Mouse (Mus musculus): ENCODE results near the gene Rapgef1. TPM values are rescaled to one million over a fixed set of nuclear protein-coding genes. Genes with fewer than 3 reads are reported as not detected.
A peak's percentile ranks its signal among the peaks of the same experiment; 100 is the strongest.

Gene Rapgef1
- total RNA-seq, 2 experiments from 2014 or later, result 83.8 to 88.5 TPM

DNA sequence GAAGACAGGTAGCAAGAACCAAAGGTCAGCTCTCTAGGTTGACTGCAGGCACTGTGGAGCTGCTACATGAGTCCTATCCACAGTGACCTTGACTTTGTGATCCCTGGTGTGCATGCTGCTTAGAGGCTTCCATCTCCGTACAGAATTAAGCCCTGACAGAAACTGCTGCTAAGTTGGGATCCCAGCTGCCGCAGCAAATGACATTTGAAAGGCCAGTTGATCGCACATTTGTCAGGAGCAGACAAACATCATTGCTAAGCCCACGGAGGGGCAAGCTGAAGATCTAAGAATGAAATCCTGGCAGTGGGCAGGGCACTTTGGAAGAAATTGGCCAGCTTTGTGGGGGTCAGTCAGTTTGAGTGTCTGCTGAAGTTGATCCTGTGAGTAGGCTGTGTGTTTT, 51.9 kb downstream of the Rapgef1 start:
- DNase-seq (ENCODE audit: low spot score in 2 of 2), result no peak

DNA sequence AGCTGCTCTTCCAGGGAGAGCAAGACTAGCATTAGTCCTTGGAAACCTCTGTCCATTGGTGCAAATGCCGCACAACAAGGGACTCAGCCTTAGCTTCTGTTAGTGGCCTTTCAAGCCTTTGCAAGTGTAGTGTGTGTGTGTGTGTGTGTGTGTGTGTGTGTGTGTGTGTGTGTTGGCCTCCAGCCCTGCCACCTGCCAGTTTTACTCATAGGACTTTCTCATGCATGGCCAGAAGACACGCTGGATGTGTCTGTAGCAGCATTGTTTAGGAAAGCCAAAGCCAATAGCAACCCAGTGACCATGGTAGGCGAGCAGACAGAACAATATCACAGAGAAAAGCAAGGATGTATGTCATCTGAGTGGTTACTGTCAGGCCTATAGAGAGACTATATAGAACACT, 52.3 kb downstream of the Rapgef1 start:
- DNase-seq (ENCODE audit: low spot score in 2 of 2), result no peak

DNA sequence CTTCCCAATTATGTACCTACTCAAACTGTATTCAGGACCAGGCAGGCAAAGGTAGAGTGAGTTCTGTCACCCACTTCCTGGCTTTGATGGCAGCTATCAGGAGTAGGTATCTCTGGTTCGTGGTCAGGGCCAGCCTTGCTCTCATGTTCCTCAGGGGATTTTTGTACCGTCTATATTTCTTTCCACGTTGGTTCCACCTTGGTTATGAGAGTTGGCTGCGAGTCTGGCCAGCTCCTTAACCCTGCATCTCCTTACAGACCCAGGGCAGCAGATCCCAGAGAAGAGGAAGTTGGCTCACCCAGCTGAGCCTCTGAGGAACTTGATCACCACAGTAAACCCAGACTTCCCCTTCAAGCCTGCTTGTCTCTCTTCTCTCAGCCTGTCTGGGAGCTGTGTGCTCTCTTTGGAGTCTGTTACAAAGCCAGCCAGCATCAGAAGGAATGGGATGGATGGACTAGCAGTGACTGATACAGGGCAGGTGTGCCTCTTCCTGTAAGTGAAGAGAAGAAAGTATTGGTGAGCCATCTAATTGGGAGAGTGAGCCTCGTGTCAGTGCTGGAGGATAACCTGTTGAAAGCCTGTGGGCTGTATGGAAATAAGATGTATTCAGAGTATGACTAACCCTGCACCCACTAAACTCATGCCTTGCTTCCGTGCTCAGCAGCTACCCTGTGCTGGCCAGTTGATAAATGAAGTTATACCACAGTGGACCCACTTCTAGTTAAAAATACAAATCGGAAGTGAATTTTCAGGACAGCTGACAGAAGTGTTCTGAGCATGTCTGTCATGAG, 53.4 kb downstream of the Rapgef1 start:
- DNase-seq (ENCODE audit: low spot score in 2 of 2), result no peak

DNA sequence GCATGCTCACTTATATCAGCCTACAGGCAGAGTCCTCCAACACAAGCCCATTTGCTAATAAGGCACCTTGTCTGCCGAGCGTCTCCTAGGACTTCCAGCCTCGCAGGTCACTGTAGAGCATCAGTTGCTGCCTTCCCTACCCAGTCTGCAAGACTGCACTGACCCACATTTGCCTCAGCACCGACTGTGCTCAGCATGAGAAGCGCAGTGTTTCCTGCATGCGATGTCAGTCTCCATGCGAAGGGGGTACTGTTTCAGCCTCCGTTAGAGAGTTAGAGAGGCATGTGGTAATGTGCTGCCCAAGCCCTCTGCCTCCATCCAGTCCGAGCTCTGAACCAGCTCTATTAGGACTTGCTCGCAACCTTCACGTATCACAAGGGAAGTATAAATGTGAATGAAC, 54.6 kb downstream of the Rapgef1 start:
- no peak for DNase-seq (ENCODE audit: low spot score in 2 of 2)

DNA sequence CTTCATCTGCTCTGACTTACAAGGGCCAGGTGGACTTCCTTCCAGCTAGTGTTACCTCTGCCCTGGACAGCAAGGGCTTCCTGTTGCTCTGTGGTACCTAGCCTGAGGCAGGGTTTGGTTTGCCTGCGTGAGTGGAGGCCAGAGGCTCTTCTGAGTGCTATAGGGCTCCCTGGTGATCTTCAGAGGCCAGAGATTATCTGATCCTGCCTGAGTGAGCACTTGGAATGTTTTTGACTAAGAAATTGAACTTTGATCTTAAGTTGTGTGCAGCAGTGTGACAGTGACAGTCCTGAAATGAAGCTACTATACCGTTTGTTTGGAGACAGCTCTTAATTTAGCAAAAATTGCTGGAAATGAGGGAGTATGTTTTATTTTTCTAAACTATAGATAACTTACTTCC, 55.0 kb downstream of the Rapgef1 start:
- DNase-seq (ENCODE audit: low spot score in 2 of 2), result no peak

DNA sequence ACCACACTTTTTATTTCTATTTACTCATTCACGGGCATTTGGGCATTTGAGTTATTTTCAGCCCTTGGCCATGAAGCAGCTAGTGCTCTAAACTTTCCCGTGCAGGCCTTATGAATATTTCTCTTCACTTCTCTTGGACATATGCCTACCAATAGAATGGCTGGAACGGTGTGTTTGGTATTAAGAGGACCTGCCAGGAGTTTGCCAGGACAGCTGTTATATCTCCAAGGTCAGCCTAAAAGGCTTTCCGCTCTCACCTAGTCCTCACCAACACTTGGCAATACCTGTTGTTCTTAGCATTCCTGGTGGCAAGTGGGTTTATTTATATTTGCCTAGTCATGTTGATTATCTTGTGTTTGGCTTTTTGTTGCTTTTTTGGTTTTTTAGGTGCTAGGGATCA, 56.3 kb downstream of the Rapgef1 start:
- DNase-seq (ENCODE audit: low spot score in 2 of 2), result no peak

DNA sequence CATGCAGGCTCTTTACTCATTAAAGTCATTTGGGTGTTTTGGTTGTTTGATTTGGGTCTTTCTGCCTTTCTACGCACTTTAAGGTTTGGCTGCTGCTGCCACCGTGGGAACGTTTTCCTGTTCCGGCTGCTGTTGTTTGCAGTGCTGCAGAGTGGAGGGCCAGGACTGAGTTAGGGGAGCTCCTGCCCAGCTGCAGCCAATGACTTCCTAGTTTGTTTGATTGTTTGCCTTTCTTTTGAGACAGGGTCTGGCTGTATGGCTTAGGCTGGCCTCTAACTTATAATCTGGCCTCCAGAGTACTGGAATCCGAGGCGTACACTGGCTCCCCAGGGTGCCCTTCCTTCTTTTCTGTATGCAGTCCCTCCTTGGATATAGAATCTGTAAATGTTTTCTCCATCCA, 57.0 kb downstream of the Rapgef1 start:
- DNase-seq (ENCODE audit: low spot score in 2 of 2), result no peak

DNA sequence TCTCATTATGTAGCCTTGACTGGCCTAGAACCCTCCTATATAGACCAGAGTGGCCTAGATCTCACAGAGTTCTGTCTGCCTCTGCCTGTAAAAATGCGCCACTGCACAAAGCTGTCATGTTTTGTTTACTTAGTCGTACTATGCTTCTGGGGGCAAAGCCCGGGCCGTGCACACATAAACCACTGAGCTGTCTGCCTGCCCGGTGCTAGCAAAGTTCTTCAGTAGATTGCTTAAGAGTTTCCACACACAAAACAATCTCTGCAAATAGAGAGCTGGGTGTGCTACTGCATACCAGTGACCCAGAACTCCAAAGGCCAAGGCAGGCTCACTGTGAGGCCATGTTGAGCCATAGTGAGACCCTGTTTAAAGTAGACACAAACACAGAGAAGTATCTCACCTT, 58.3 kb downstream of the Rapgef1 start:
- no peak for DNase-seq (ENCODE audit: low spot score in 2 of 2)

DNA sequence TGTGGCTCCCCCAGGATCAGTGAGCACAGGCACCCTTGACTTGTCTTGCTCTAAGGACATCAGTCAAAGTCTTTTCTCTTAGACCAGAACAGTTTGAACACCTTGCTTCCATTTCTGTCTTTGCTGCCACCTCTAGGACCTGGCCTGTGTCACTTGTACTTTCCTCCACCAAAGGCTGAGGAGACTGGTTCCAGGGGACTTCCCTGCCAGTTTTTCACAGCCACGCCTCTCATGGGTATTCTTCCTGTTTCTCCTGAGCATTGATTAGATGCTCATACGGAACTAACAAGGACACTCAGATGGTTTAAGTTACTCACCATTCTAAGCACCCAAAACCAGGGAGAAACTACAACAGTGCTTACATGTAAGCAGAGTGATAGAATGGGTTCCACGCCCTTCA, 59.0 kb downstream of the Rapgef1 start:
- DNase-seq (ENCODE audit: low spot score in 2 of 2), result no peak

DNA sequence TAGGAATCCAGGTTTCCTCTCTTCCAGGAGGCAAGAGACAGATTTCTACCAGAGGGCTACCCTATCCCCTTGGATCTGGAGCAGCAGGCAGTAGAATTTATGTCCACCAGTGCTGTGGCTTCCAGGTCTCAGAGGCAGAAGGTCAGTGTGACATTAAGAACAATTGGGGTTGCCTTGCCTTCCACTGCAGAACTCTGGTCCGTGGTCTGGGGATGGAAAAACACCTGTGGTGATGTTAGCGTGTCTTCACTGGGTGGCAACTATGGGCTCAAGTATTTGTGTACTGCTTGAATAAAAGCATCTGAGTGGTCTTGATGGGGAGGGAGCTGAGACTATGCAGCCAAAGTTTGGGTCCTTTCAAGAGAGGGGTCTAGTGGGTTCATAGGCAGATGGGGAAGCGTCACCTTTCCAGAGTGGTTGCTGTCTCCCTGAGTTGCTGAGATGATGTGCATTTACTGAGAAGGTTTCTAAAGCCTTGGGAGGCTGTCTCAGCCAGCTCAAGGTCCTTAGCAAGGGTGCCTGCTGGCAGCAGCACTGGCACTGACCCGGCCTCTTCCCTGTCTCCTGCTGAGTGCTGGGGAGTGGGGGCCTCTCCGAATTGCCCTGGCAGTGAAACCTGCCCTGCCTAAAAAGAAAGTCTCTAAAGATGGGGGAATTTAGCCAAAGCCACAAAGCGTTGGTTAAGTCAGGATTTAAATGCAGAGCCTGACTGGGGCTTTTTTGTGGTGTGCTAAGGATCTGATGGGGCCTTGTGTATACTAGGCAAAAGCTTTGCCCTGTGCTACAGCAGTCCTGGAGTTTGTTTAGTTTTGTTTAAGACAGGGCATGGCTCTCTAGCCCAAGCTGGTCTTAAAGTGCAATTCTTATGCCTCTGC, 60.4 kb downstream of the Rapgef1 start:
- no peak for DNase-seq (ENCODE audit: low spot score in 2 of 2)

DNA sequence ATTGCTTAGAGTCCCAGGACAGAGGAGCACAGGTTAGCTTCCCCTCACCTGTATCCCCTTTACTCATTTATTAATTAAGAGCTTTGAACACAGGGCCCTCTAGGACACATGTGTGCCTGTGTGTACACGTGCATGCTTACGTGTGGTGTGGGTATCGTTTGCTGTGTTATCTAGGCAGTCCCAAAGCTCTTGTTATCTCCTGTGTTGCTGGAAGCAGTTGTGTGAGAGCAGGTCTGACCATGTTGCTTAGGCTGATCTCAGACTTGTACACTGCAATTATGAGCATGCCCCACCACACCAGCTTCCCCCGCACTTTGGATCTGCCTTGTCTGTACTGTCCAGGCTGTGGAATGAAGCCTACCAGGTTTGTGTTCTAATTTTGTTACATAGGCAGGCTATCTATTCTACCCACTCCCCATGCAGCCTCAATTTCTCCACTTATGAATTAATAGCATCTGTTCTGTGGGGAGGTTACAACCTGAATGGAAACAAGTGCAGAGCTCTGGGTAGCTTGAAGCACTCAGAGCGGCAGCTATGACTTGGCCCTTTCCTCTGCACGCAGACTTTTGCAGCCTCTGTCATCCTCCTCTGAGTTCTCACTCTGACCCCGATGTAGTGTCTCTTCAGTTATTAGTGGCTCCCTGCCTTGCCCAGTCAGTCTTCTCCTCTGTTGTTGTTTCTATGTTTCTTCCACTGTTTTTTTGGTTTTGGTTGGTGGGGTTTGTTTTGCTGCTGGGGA, 63.9 kb downstream of the Rapgef1 start:
- DNase-seq (ENCODE audit: low spot score in 2 of 2), result no peak

DNA sequence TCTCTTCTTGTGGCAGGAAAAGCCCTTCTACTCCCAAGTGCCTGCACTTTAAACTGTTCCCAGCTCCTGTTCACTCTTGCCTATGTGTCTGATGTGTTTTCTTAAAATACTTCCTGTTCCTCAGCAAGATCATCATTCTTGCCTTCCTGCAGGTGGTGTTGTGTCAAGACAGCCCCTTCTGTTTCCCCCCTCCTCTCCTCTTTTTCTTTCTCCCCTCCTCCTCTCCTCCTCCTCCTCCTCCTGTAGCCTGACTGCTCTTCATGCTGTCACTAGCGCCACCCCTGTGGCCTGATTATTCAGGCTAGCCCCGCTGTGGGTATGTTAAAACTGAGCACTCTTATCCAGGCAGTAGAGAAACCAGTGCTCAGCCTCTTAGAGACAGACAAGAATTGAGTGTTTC, 65.0 kb downstream of the Rapgef1 start:
- no peak for DNase-seq (ENCODE audit: low spot score in 2 of 2)

DNA sequence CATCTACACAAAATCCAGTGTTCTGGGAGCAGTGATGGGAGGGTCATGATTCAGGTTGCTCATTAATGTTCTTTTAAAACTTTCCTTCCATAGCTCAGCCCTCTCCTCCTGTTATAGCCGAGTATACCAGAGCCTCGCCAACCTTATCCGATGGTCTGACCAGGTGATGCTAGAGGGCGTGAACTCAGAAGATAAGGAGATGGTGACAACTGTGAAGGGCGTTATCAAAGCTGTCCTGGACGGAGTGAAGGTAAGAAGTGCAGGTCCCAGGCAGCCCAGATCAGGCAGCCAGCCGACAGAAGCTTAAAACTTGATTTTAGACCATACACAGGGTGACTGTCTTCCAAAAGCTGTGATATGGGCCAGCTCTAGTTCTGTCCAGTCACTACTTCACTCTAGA, 69.5 kb downstream of the Rapgef1 start:
- DNase-seq (ENCODE audit: low spot score in 2 of 2), result no peak

DNA sequence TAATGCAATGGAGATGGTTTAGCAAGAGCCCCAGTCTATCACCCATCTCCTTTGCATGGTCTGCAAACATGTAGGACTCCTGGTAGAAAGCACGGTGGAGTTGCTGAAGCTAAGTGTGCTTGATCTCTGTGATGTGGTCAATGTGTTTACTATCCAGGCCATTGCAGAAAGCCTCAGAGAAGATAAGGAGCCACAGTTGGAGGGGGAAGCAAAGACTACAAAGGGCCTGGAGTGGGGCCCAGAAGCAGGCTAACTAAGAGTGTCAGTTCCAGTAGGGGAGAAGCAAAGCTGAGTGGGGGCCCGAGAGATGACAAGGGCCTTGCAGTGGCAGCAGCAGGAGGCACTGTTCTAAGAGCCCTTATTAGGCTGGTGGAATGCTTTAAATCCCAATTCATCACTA, 70.0 kb downstream of the Rapgef1 start:
- DNase-seq (ENCODE audit: low spot score in 2 of 2), result no peak

DNA sequence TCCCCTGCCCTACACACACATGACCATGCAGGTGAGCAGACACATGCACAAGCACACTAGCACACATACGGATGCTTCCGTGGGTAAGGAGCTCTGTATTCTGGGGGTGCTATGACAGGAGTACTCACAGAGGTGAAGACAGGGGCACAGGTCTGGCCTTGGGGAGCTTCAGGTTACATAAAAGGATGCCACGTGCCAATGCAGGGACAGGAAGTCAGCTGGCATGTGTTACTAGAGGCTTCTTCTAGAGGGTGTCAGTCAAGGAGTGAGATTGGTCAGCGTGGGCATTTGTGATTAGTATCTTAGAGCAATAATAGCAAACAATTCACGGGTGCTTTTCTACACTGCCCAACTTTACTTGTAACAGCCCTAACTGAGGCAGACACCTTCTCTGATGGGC, 71.5 kb downstream of the Rapgef1 start:
- DNase-seq (ENCODE audit: low spot score in 2 of 2), result no peak

DNA sequence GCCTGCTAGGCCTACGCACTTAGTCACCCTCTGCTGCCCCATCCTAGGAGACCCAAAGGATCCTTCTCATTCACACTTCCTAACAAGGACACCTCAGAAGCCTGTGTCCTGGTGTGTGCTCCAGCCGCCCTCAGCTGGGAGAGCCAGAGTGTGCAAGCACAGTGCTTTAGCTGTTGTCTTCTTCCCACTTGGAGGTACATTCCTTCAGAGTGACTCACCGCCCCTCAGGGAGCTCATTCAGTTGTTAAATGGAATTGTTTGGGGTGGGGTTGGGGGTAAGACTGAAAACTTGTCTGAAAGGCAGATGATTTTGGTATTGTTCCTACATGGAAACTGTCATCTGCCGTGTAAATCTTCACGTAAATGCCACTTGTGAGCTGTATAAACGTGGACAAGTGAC, 72.0 kb downstream of the Rapgef1 start:
- DNase-seq (ENCODE audit: low spot score in 2 of 2), result no peak

DNA sequence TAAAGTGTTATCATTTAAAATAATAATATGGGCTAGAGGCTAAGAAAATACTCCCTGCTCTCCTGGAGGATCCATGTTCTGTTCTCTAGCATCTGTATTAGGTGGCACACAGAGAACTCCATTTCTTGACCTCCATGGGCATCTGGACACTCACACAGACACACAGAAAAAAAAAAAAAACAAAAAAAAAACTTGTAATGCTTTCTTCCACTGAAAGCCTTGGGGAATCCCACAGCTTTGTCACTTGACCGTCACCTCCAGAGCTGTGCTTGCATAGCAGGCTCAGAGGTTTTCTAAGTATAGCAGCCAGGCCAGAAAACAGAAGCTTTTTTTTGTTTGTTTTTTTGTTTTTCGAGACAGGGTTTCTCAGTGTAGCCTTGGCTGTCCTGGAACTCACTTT, 72.7 kb downstream of the Rapgef1 start:
- DNase-seq (ENCODE audit: low spot score in 2 of 2), result no peak

DNA sequence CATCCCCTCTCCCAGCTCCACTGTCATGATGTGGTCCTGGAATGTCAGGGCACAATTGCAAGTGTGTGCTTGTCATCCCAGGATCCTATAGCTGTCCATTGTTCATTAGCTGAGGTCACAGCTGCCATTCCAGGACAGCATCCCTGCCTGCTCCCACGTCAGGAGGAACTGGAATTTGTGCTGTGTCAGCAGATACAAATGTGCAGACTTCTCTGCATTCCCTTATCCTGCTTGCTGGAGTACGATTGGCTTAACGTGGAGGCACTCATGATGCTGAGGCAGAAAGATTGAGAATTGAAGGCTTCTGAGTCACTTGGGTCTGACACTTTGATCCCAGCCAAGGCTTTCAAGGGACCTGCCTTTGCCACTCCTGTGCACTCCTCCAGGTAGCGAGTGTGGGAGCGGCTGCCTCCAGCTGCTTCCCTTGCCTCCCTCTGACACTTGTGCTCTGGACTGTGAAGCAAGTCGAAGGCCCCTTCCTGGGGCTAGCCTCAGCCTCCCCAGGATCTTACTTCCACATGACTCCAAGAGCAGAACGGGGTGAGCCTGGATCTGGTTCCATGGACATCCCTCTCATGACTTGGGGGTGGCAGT, 76.8 kb downstream of the Rapgef1 start:
- DNase-seq (ENCODE audit: low spot score in 2 of 2), result no peak

DNA sequence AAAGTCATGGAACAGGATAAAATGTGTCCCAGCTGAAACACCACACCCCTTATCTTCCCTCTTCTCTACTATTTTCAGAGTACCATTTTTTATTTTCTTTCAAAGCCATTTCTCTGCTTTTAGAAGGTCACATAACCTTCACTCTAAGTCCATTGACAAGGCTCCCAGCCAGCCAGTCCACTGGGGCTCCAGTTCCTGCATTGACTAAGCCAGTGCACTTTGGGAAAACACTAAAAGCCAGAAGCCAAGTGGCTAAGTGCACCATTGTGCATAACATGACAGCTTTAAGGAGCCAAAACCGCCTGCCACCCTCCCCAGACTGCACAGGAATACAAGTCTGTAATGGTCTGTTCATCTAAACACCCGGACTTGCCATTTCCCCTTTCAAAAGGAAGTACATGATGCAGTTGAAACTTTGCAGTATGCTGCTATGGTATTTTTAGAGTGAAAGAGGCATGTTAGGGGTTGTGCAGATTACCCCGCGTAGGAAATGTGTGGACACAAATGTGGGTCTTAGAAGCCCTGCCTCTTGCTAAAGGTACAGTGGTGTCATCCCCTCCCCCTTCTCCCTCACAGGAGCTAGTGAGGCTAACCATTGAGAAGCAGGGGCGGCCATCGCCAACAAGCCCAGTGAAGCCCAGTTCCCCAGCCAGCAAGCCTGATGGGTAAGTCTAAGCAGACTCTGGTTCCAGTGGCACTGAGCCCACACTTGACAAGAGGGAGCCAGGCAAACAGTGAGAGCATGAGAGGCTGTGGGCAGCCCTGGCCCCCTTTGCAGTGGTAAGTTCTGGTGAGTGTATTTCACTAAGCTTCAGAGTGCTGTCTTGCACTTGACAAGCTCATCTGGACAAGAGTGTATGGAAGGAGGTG, 79.1 kb downstream of the Rapgef1 start:
- DNase-seq (ENCODE audit: low spot score in 2 of 2), result no peak

DNA sequence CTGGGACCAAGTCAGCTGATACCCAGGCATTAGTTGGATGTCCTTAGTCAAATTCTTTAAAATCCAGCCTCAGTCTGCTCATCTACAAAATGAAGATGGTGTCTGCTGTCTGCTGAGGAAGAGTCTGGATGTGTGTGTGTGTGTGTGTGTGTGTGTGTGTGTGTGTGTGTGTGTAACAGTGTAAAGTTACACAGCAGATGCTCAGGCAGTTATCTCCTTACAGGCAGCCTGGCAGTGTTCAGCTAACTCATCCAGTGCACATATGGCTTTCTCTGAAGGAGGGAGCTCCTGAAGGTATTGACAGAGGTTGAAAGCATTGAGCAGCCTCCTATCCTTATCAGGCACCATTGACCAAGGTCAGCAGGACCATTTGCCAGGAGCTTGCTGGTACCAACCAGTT, 81.4 kb downstream of the Rapgef1 start:
- DNase-seq (ENCODE audit: low spot score in 2 of 2), result peak in 1 of 2 experiments; percentile 28

DNA sequence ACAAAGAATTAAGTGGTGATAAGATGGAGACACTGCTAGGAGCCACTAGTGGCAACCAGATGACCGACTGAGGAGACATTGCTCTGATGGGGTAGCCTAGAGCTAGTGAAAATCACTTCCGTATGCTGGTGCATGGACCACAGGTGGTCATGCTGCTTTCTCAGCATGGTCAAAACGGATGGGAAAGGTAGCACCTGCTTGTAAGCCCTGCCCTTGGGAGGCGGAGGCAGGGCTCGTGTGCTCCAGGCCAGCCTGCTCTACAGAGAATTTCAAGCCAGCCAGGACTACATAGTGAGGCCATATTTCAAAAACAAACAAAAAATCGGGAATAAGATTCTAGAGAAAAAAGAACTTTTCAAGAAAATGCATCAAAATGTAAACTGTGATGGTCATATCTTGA, 81.9 kb downstream of the Rapgef1 start:
- DNase-seq (ENCODE audit: low spot score in 2 of 2), result no peak

All from layer of hippocampus, adult 18-20 months (tissue).